Mouse (Mus musculus) heart, embryonic 14.5 days (tissue): Measurements from ENCODE around the gene Tnpo1. TPM values are rescaled to one million over a fixed set of nuclear protein-coding genes. Genes with fewer than 3 reads are reported as not detected.
"Not testable (repeated sequence)": the region's sequence is repeated elsewhere in the genome, so short reads cannot be mapped to it uniquely, and the experiment has no call there.

ENCODE experiments used
- ATAC-seq: fragments of 200-750 bp; cut with Nextera tagmentation; 2 replicates; pipeline ENCODE4 v1.8.0; 2017; ENCODE audit warnings: low read depth, moderate TSS enrichment; ENCODE audit not compliant: insufficient number of reproducible peaks, insufficient read depth, low FRiP score
- H3K27ac ChIP-seq, 2 experiments: fragments of 200-500 bp in 1 of 2; fragments of 300-500 bp in 1 of 2; sonication (generic) in 1 of 2; replicated peaks in 1 of 2; 2 replicates each; pipeline ENCODE4 v1.5.1; 2012 to 2014; ENCODE audit warnings: low read depth in 2 of 2, low read length in 2 of 2, control low read depth in 1 of 2, mild to moderate bottlenecking in 1 of 2, mixed read lengths in 1 of 2; ENCODE audit not compliant: control insufficient read depth in 1 of 2, insufficient read depth in 1 of 2
- H3K27me3 ChIP-seq: fragments of 300-500 bp; sonication (generic); 2 replicates; pipeline ENCODE4 v1.6.1; 2014; ENCODE audit warnings: mild to moderate bottlenecking, low read length, control low read depth; ENCODE audit not compliant: control insufficient read depth, insufficient read depth
- H3K36me3 ChIP-seq: fragments of 300-500 bp; sonication (generic); 2 replicates; pipeline ENCODE4 v1.6.1; 2014; ENCODE audit warnings: mild to moderate bottlenecking, control low read depth, low read length, mixed read lengths; ENCODE audit not compliant: control insufficient read depth, insufficient read depth
- H3K4me1 ChIP-seq, 2 experiments: fragments of 200-500 bp in 1 of 2; fragments of 300-500 bp in 1 of 2; sonication (generic) in 1 of 2; 2 replicates each; pipeline ENCODE4 v1.6.1; 2012 to 2014; ENCODE audit warnings: low read length in 2 of 2, control low read depth in 1 of 2, mixed read lengths in 1 of 2; ENCODE audit not compliant: control insufficient read depth in 2 of 2, insufficient read depth in 2 of 2
- H3K4me2 ChIP-seq: fragments of 300-500 bp; sonication (generic); 2 replicates; pipeline ENCODE4 v1.6.1; 2014; ENCODE audit warnings: mild to moderate bottlenecking, low read length
- H3K4me3 ChIP-seq, 2 experiments: fragments of 200-500 bp in 1 of 2; fragments of 300-500 bp in 1 of 2; sonication (generic) in 1 of 2; 2 replicates each; pipeline ENCODE4 v1.5.1; 2012 to 2014; ENCODE audit warnings: low read length in 2 of 2, mild to moderate bottlenecking in 2 of 2, control low read depth in 1 of 2, low read depth in 1 of 2, moderate library complexity in 1 of 2; ENCODE audit not compliant: control insufficient read depth in 1 of 2, insufficient read depth in 1 of 2
- H3K9ac ChIP-seq: fragments of 300-500 bp; sonication (generic); 2 replicates; pipeline ENCODE4 v1.6.1; 2014; ENCODE audit warnings: mild to moderate bottlenecking, low read length
- H3K9me3 ChIP-seq: fragments of 300-500 bp; sonication (generic); 2 replicates; pipeline ENCODE4 v1.6.1; 2016; ENCODE audit warnings: low read length, control low read depth; ENCODE audit not compliant: control insufficient read depth
- WGBS: fragments of 180-500 bp; shearing (Covaris S2); extraction: QIAGEN DNeasy Blood & Tissue Kit; methylation state at CpG from one replicate; pipeline ENCODE4 v1.1.7; 2014; 5-methylcytosine and 5-hydroxymethylcytosine counted together
- polyA plus RNA-seq: library from polyadenylated mRNA; unstranded; fragments of >200 nt; fragmentation: Nextera tagmentation; extraction: Ambion mirVana; gene quantifications from 2 replicates; pipeline ENCODE4 v1.2.1, GENCODE M21; 2014

Tnpo1 gene
- polyA plus RNA-seq, 1 experiment from 2014 or later, result 39.6 TPM

GRCm38 (mm10) chr13:98836423-98837088, 89.6 kb downstream of the Tnpo1 start:
- WGBS, result 89% methylated on average over 6 of the region's 6 CpGs
- H3K27me3 ChIP-seq, result no peaks in the 10 kb centered on the region
- H3K4me3 ChIP-seq, result no peak overlapping the region
- H3K4me2 ChIP-seq, result no peak overlapping the region
- H3K27ac ChIP-seq, result no peak overlapping the region
- ATAC-seq, result no peak
- H3K36me3 ChIP-seq, result peaks cover 44% of the 10 kb centered on the region
- no peak overlapping the region for H3K9ac ChIP-seq
- no peaks in the 10 kb centered on the region for H3K9me3 ChIP-seq
- H3K4me1 ChIP-seq, result no peaks in the 10 kb centered on the region

- no peak for ATAC-seq
Observed at GRCm38 (mm10) chr13:98835740-98836139, 90.4 kb downstream of the Tnpo1 start.

GRCm38 (mm10) chr13:98834723-98835122, 91.5 kb downstream of the Tnpo1 start:
- WGBS, result 84% methylated on average over 3 of the region's 3 CpGs
- no peak for ATAC-seq
- Histone ChIP-seq H3K9me3 (no peaks in the 10 kb centered on the region), H3K4me2 (no peak overlapping the region), H3K36me3 (peaks cover 28% of the 10 kb centered on the region), H3K27me3 (no peaks in the 10 kb centered on the region), H3K4me1 (no peaks in the 10 kb centered on the region), H3K9ac (no peak overlapping the region), H3K27ac (no peak overlapping the region), H3K4me3 (no peak overlapping the region)

More at GRCm38 (mm10) chr13:98835740-98836139, 90.4 kb downstream of the Tnpo1 start:
- Histone ChIP-seq H3K27me3 (no peaks in the 10 kb centered on the region), H3K36me3 (peaks cover 38% of the 10 kb centered on the region), H3K4me3 (no peak overlapping the region), H3K27ac (no peak overlapping the region), H3K9ac (no peak overlapping the region), H3K4me1 (no peaks in the 10 kb centered on the region), H3K4me2 (no peak overlapping the region), H3K9me3 (no peaks in the 10 kb centered on the region)
- WGBS, result 73% methylated on average over 5 of the region's 5 CpGs

- H3K36me3 ChIP-seq, result peaks cover 24% of the 10 kb centered on the region
- H3K4me2 ChIP-seq, result no peak overlapping the region
- no peak; the same call in 1 of the 2 replicates for ATAC-seq
- no peak overlapping the region for H3K9ac ChIP-seq
- H3K4me3 ChIP-seq, result no peak overlapping the region
- H3K27ac ChIP-seq, result no peak overlapping the region
- H3K9me3 ChIP-seq, result no peaks in the 10 kb centered on the region
- 50% methylated on average over 1 of the region's 1 CpGs for WGBS
- H3K27me3 ChIP-seq, result no peaks in the 10 kb centered on the region
- H3K4me1 ChIP-seq, result no peaks in the 10 kb centered on the region
Observed at GRCm38 (mm10) chr13:98834199-98834598, 92.0 kb downstream of the Tnpo1 start.

- ATAC-seq, result no peak
Observed at GRCm38 (mm10) chr13:98832451-98833450, 93.4 kb downstream of the Tnpo1 start.

GRCm38 (mm10) chr13:98829026-98829425, 97.2 kb downstream of the Tnpo1 start:
- WGBS, result 93% methylated on average over 6 of the region's 6 CpGs
- not testable (repeated sequence) for ATAC-seq, H3K9me3 ChIP-seq, H3K27me3 ChIP-seq, H3K4me1 ChIP-seq, H3K4me3 ChIP-seq, H3K4me2 ChIP-seq, H3K9ac ChIP-seq, H3K36me3 ChIP-seq, H3K27ac ChIP-seq

More at GRCm38 (mm10) chr13:98832451-98833450, 93.4 kb downstream of the Tnpo1 start:
- peaks cover 10% of the 10 kb centered on the region for H3K36me3 ChIP-seq
- H3K4me1 ChIP-seq, result no peaks in the 10 kb centered on the region
- no peaks in the 10 kb centered on the region for H3K27me3 ChIP-seq
- no peaks in the 10 kb centered on the region for H3K9me3 ChIP-seq
- no peak overlapping the region for H3K9ac ChIP-seq
- WGBS, result 80% methylated on average over 10 of the region's 10 CpGs
- no peak overlapping the region for H3K4me2 ChIP-seq
- H3K27ac ChIP-seq, result no peak overlapping the region
- no peak overlapping the region for H3K4me3 ChIP-seq

- H3K9ac ChIP-seq, result no peak overlapping the region
- no peak overlapping the region for H3K4me3 ChIP-seq
Observed at GRCm38 (mm10) chr13:98825574-98825973, 100.6 kb downstream of the Tnpo1 start.

More at GRCm38 (mm10) chr13:98825574-98825973, 100.6 kb downstream of the Tnpo1 start:
- Histone ChIP-seq H3K27me3 (no peaks in the 10 kb centered on the region), H3K4me2 (no peak overlapping the region), H3K36me3 (no peaks in the 10 kb centered on the region), H3K9me3 (no peaks in the 10 kb centered on the region), H3K4me1 (no peaks in the 10 kb centered on the region), H3K27ac (no peak overlapping the region)
- ATAC-seq, result no peak
- WGBS, result 72% methylated on average over 4 of the region's 4 CpGs
